Mouse (Mus musculus) C2C12 (cell line): ENCODE measurements around the gene Gcm1. TPM values are rescaled to one million over a fixed set of nuclear protein-coding genes. Genes with fewer than 3 reads are reported as not detected.

Experiments
- H3K27me3 ChIP-seq: one replicate; pipeline ENCODE4 v1.6.1; 2011; ENCODE audit not compliant: control insufficient read depth, insufficient read depth, insufficient read length
- H3K36me3 ChIP-seq: one replicate; pipeline ENCODE4 v1.6.1; 2011; ENCODE audit not compliant: control insufficient read depth, insufficient read depth
- H3K4me3 ChIP-seq: one replicate; pipeline ENCODE4 v1.5.1; 2011; ENCODE audit warnings: mild to moderate bottlenecking, control low read depth; ENCODE audit not compliant: poor library complexity, insufficient read depth, severe bottlenecking
- H3K79me2 ChIP-seq: one replicate; pipeline ENCODE4 v1.6.1; 2011; ENCODE audit not compliant: control insufficient read depth, insufficient read depth
- H3K79me3 ChIP-seq: one replicate; pipeline ENCODE4 v1.6.1; 2011; ENCODE audit warnings: low read depth, control low read depth
- H3ac ChIP-seq: one replicate; pipeline ENCODE3; 2011; ENCODE audit warnings: low read depth; ENCODE audit not compliant: control insufficient read depth, insufficient read length
- CEBPB ChIP-seq: IDR thresholded peaks from one replicate; pipeline ENCODE4 v1.6.1; 2011; ENCODE audit warnings: low read depth, mild to moderate bottlenecking, control low read depth, moderate library complexity
- CTCF ChIP-seq: IDR thresholded peaks from one replicate; pipeline ENCODE4 v1.5.1; 2011; ENCODE audit not compliant: control insufficient read depth, insufficient read depth, insufficient read length
- FOSL1 ChIP-seq: IDR thresholded peaks from one replicate; pipeline ENCODE4 v1.8.0; 2011; ENCODE audit warnings: mild to moderate bottlenecking, low read length; ENCODE audit not compliant: poor library complexity, insufficient read depth, severe bottlenecking
- MAX ChIP-seq: IDR thresholded peaks from one replicate; pipeline ENCODE4 v1.6.1; 2011; ENCODE audit warnings: mild to moderate bottlenecking, control low read depth
- MYOD1 ChIP-seq: IDR thresholded peaks from one replicate; pipeline ENCODE4 v1.6.1; 2011; ENCODE audit warnings: low read depth; ENCODE audit not compliant: control insufficient read depth, insufficient read length
- MYOG ChIP-seq: IDR thresholded peaks from one replicate; pipeline ENCODE4 v1.6.1; 2011; ENCODE audit not compliant: control insufficient read depth, insufficient read length; ENCODE audit errors: extremely low read depth
- USF1 ChIP-seq: IDR thresholded peaks from one replicate; pipeline ENCODE4 v1.6.1; 2011; ENCODE audit warnings: low read depth, mild to moderate bottlenecking, control low read depth, moderate library complexity
- polyA plus RNA-seq: library from polyadenylated mRNA; unstranded; fragments of >200 nt; fragmentation: generic; extraction: Trizol; gene quantifications from one replicate; pipeline ENCODE4 v1.2.1, GENCODE M21; 2012; ENCODE audit warnings: missing spikeins

The Gcm1 gene
- polyA plus RNA-seq, 1 experiment, result not detected

DNA sequence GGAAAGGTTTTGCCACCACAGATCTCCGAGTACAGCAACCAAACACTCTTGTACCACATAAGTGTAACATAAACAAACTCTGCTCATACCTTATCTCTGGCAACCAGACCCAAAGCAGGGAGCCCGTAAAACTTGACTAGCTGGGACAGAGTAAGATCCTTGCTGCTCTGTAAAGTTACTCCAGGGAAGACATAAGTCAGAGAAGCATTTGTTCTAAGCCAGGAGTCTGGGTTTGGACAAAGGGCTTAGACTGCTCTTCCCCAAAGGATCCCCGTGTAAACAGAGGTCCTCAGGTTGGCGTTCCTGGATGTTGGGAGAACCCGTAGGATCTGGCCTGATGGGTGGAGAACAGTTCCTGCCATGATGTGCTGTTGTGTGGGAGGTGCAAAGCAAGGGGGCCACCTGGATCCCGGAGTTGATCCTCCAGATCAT, 53.8 kb downstream of the Gcm1 start:
- peaks cover 16% of the 10 kb centered on the region for H3K36me3 ChIP-seq
- H3K79me3 ChIP-seq, result peaks cover 4% of the 10 kb centered on the region
- peaks cover 31% of the 10 kb centered on the region for H3K79me2 ChIP-seq
- no peaks in the 10 kb centered on the region for H3K27me3 ChIP-seq
- H3K4me3 ChIP-seq, result no peak overlapping the region
- TF ChIP-seq FOSL1 (no peak), MAX (no peak), CEBPB (no peak), MYOD1 (no peak), USF1 (no peak), MYOG (no peak), CTCF (no peak)
- no peak overlapping the region for H3ac ChIP-seq

DNA sequence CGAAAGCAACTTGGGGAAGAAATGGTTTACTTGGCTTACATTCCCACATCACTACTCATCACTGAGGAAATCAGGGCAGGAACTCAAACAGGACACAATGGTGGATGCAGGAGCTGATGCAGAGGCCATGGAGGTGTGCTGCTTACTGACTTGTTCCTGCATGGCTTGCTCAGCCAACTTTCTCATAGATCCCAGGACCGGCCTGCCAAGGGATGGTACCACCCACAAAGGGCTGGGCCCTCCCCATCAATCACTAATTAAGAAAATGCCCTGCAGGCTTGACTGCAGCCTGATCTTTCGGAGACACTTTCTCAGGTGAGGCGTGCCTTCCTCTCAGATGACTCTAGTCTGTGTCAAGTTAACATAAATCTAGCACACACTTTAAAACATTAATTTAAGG, 55.1 kb downstream of the Gcm1 start:
- H3K4me3 ChIP-seq, result no peak overlapping the region
- no peak overlapping the region for H3ac ChIP-seq
- peaks cover 15% of the 10 kb centered on the region for H3K36me3 ChIP-seq
- H3K27me3 ChIP-seq, result no peaks in the 10 kb centered on the region
- TF ChIP-seq MYOD1 (no peak), USF1 (no peak), FOSL1 (no peak), CEBPB (no peak), CTCF (no peak), MAX (no peak), MYOG (no peak)
- peaks cover 31% of the 10 kb centered on the region for H3K79me2 ChIP-seq
- H3K79me3 ChIP-seq, result peaks cover 4% of the 10 kb centered on the region

GRCm38 (mm10) chr9:78107582-78107911, 55.8 kb downstream of the Gcm1 start:
- Histone ChIP-seq H3K27me3 (no peaks in the 10 kb centered on the region), H3K4me3 (peak overlapping the region; percentile 57), H3ac (peak overlapping the region; percentile 80), H3K79me2 (peaks cover 31% of the 10 kb centered on the region), H3K79me3 (peaks cover 4% of the 10 kb centered on the region), H3K36me3 (peaks cover 15% of the 10 kb centered on the region)
- TF ChIP-seq MYOG (no peak), FOSL1 (no peak), CTCF (no peak), MAX (no peak)

DNA sequence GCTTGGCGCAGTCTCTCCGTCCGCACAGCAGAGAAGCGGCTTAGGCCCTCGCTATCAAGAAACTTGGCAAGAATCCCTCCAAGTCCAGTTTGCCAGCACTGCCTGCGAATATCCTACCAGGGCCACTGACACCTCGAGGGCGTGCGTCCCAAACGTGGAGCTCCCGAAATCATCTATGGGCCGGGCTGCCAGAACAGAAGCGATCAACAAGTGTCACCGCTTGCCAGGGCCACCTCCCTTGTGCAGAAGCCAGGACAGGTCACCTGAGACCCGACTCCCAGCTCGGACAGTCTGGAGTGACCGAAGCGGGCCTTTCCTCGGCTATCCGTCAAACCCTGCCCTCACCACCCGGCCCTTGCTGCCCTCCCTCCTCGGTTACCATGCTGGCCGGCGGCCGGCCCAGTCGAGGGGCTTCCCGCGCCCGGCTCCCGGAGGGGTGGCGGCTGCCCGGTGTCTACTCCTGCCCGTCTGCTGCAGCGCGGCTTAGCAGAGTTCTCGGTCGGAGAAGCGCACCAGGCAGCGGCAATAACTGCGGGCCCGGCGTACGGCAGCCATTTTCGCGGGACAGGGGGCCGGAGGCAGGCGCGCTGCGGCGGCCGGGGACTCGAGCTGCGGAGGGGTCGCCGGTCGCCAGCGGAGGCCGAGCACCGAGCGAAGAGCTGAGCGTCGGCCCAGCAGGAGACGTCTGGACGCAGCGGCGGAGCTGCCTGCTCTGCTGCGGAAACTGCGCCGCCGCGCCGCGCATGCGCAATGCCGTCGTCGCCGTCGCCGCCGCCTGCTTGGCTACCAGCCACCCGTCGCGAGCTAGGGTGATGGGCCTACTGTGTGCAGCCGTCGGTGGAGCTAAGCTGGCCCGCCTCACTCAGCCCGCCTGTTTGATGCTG, 56.4 kb downstream of the Gcm1 start:
- peaks cover 31% of the 10 kb centered on the region for H3K79me2 ChIP-seq
- H3K4me3 ChIP-seq, result peak overlapping the region; percentile 57
- H3K27me3 ChIP-seq, result no peaks in the 10 kb centered on the region
- peaks cover 12% of the 10 kb centered on the region for H3K36me3 ChIP-seq
- H3K79me3 ChIP-seq, result peaks cover 4% of the 10 kb centered on the region
- peak overlapping the region; percentile 80 for H3ac ChIP-seq
- TF ChIP-seq MAX (peak; percentile 41), MYOG (no peak)

- Histone ChIP-seq H3K79me2 (peaks cover 31% of the 10 kb centered on the region), H3ac (peak within 1 kb of the TSS; percentile 80), H3K4me3 (peak within 1 kb of the TSS; percentile 57), H3K27me3 (no peaks in the 10 kb centered on the region), H3K79me3 (peaks cover 4% of the 10 kb centered on the region), H3K36me3 (peaks cover 5% of the 10 kb centered on the region)
- TF ChIP-seq USF1, result no peak
- TF ChIP-seq MYOG, result no peak
- no peak for TF ChIP-seq FOSL1
- no peak for TF ChIP-seq CEBPB
- no peak for TF ChIP-seq MYOD1
- TF ChIP-seq CTCF, result no peak
- no peak for TF ChIP-seq MAX
Measured at GRCm38 (mm10) chr9:78108796-78109239, 57.1 kb downstream of the Gcm1 start, which contains the start of the genes Fbxo9 and Ick. Gene Fbxo9, minus strand, starts transcription at chr9:78109065. Gene Ick, plus strand, starts transcription at chr9:78109192.

DNA sequence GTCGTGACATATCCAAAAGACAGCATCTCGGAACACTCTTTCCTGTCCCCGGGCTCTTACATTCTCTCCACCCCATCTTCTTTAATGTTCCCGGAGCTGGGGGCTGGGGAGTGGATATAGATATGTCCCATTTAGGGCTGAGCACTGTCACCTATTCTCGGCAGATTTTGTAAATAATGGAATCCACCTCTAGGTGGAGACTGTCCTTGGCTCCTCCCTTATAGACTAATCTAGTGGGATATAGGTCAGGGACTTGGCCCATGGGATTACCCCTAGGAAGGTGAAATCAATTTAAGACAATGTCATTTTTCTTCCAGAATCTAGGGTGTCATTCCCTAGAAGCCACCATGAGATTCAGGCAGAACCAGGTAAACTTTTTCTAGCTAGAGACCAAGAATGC, 57.9 kb downstream of the Gcm1 start:
- Histone ChIP-seq H3K79me2 (peaks cover 31% of the 10 kb centered on the region), H3K27me3 (no peaks in the 10 kb centered on the region), H3K36me3 (no peaks in the 10 kb centered on the region), H3ac (no peak overlapping the region), H3K4me3 (no peak overlapping the region), H3K79me3 (peaks cover 6% of the 10 kb centered on the region)
- TF ChIP-seq MAX (no peak), CEBPB (no peak), CTCF (no peak), MYOD1 (no peak), USF1 (no peak), FOSL1 (no peak)
